Mouse (Mus musculus): ENCODE measurements around the gene Ripply3.
"Not testable (repeated sequence)": the region's sequence is repeated elsewhere in the genome, so short reads cannot be mapped to it uniquely, and the experiment has no call there.

The Ripply3 gene

GRCm38 (mm10) chr16:94315215-94315614 is 13.0 kb upstream of the Ripply3 start:
- no peak for DNase-seq

- no peak for DNase-seq
Measured at GRCm38 (mm10) chr16:94317752-94318151, 10.5 kb upstream of the Ripply3 start.

GRCm38 (mm10) chr16:94320223-94320622 is 8.0 kb upstream of the Ripply3 start:
- no peak for DNase-seq

- DNase-seq, result no peak
Measured at GRCm38 (mm10) chr16:94323681-94324080, 4.5 kb upstream of the Ripply3 start.

- DNase-seq, result no peak
Measured at GRCm38 (mm10) chr16:94326008-94326407, 2.2 kb upstream of the Ripply3 start.

GRCm38 (mm10) chr16:94328881-94329867 is 954 bp downstream of the Ripply3 start:
- peak; percentile 39 for DNase-seq

- DNase-seq, result peak; percentile 21
Measured at GRCm38 (mm10) chr16:94330429-94330828, 2.2 kb downstream of the Ripply3 start.

- no peak for DNase-seq
Measured at GRCm38 (mm10) chr16:94331233-94331885, 3.1 kb downstream of the Ripply3 start.

GRCm38 (mm10) chr16:94331886-94332252 is 3.6 kb downstream of the Ripply3 start:
- DNase-seq, result peak; percentile 52

GRCm38 (mm10) chr16:94335656-94336055 is 7.4 kb downstream of the Ripply3 start:
- no peak for DNase-seq

GRCm38 (mm10) chr16:94339164-94340160 is 11.2 kb downstream of the Ripply3 start:
- DNase-seq, result not testable (repeated sequence)

GRCm38 (mm10) chr16:94345733-94346132 is 17.5 kb downstream of the Ripply3 start:
- no peak for DNase-seq

GRCm38 (mm10) chr16:94347080-94347731 is 19.0 kb downstream of the Ripply3 start:
- DNase-seq, result no peak

GRCm38 (mm10) chr16:94348779-94349178 is 20.6 kb downstream of the Ripply3 start:
- no peak for DNase-seq

- DNase-seq, result no peak
Measured at GRCm38 (mm10) chr16:94349588-94350286, 21.5 kb downstream of the Ripply3 start.

- no peak for DNase-seq
Measured at GRCm38 (mm10) chr16:94350287-94350677, 22.1 kb downstream of the Ripply3 start.

GRCm38 (mm10) chr16:94354450-94354849 is 26.2 kb downstream of the Ripply3 start:
- DNase-seq, result peak; percentile 48

GRCm38 (mm10) chr16:94356046-94356445 is 27.8 kb downstream of the Ripply3 start:
- DNase-seq, result no peak

GRCm38 (mm10) chr16:94356776-94357494 is 28.7 kb downstream of the Ripply3 start:
- DNase-seq, result no peak

- no peak for DNase-seq
Measured at GRCm38 (mm10) chr16:94358091-94358490, 29.9 kb downstream of the Ripply3 start.

Data from embryo, embryonic 11 days (tissue).